Mouse (Mus musculus) intestine, embryonic 16.5 days (tissue): ENCODE data around the gene Aars2. TPM values are rescaled to one million over a fixed set of nuclear protein-coding genes. Genes with fewer than 3 reads are reported as not detected.

Source experiments
- ATAC-seq: fragments of 200-750 bp; cut with Nextera tagmentation; 2 replicates; pipeline ENCODE4 v1.8.0; 2017; ENCODE audit warnings: moderate TSS enrichment, moderate library complexity
- H3K27ac ChIP-seq: fragments of 300-500 bp; sonication (generic); 2 replicates; pipeline ENCODE4 v1.5.1; 2014; ENCODE audit warnings: mild to moderate bottlenecking, low read length
- H3K27me3 ChIP-seq: fragments of 300-500 bp; sonication (generic); replicated peaks from 2 replicates; pipeline ENCODE4 v1.6.1; 2014; ENCODE audit warnings: low read length, control low read depth, mixed read lengths; ENCODE audit not compliant: control insufficient read depth, insufficient read depth
- H3K36me3 ChIP-seq: fragments of 300-500 bp; sonication (generic); 2 replicates; pipeline ENCODE4 v1.6.1; 2014; ENCODE audit warnings: low read length, control low read depth; ENCODE audit not compliant: control insufficient read depth, insufficient read depth
- H3K4me1 ChIP-seq: fragments of 300-500 bp; sonication (generic); 2 replicates; pipeline ENCODE4 v1.6.1; 2014; ENCODE audit warnings: low read length, control low read depth, mixed read lengths; ENCODE audit not compliant: control insufficient read depth, insufficient read depth
- H3K4me2 ChIP-seq: fragments of 300-500 bp; sonication (generic); 2 replicates; pipeline ENCODE4 v1.6.1; 2014; ENCODE audit warnings: low read depth, low read length, control low read depth
- H3K4me3 ChIP-seq: fragments of 300-500 bp; sonication (generic); 2 replicates; pipeline ENCODE4 v1.5.1; 2014; ENCODE audit warnings: mild to moderate bottlenecking, low read length
- H3K9ac ChIP-seq: fragments of 300-500 bp; sonication (generic); 2 replicates; pipeline ENCODE4 v1.6.1; 2014; ENCODE audit warnings: low read depth, low read length
- H3K9me3 ChIP-seq: fragments of 300-500 bp; sonication (generic); 2 replicates; pipeline ENCODE4 v1.6.1; 2016; ENCODE audit warnings: low read length, control low read depth; ENCODE audit not compliant: control insufficient read depth
- WGBS: fragments of 180-500 bp; shearing (Covaris S2); extraction: QIAGEN DNeasy Blood & Tissue Kit; methylation state at CpG from one replicate; pipeline ENCODE4 v1.1.7; 2014; 5-methylcytosine and 5-hydroxymethylcytosine counted together
- polyA plus RNA-seq: library from polyadenylated mRNA; unstranded; fragments of >200 nt; fragmentation: Nextera tagmentation; extraction: Ambion mirVana; gene quantifications from 2 replicates; pipeline ENCODE4 v1.2.1, GENCODE M21; 2015

Aars2 gene
- polyA plus RNA-seq, 1 experiment from 2014 or later, result 16.6 TPM

GRCm38 (mm10) chr17:45474146-45474545 lies 32.5 kb upstream of the Aars2 start:
- Histone ChIP-seq H3K9ac (no peak overlapping the region), H3K9me3 (no peaks in the 10 kb centered on the region), H3K36me3 (no peaks in the 10 kb centered on the region), H3K4me1 (peaks cover 7% of the 10 kb centered on the region), H3K27ac (no peak overlapping the region), H3K27me3 (peaks cover 11% of the 10 kb centered on the region), H3K4me3 (peak overlapping the region; percentile 49), H3K4me2 (no peak overlapping the region)
- whole genome bisulfite sequencing, result 70% methylated on average over 8 of the region's 8 CpGs
- no peak for ATAC-seq

GRCm38 (mm10) chr17:45474669-45475465 lies 31.8 kb upstream of the Aars2 start, which contains the start of gene Spats1:
Spats1 (minus strand) TSS chr17:45475415.
- ATAC-seq, result peak; percentile 66
- peak within 1 kb of the TSS; percentile 53; the same call in 1 of the 2 replicates for H3K9ac ChIP-seq
- no peaks in the 10 kb centered on the region for H3K9me3 ChIP-seq
- no peak within 1 kb of the TSS for H3K27ac ChIP-seq
- peak within 1 kb of the TSS; percentile 49 for H3K4me3 ChIP-seq
- 6% methylated on average over 30 of the region's 30 CpGs for WGBS
- H3K36me3 ChIP-seq, result no peaks in the 10 kb centered on the region
- peak within 1 kb of the TSS; percentile 70 for H3K4me2 ChIP-seq
- H3K4me1 ChIP-seq, result peaks cover 7% of the 10 kb centered on the region
- peaks cover 11% of the 10 kb centered on the region for H3K27me3 ChIP-seq

GRCm38 (mm10) chr17:45478234-45478825 lies 28.3 kb upstream of the Aars2 start:
- H3K27me3 ChIP-seq, result peaks cover 11% of the 10 kb centered on the region
- ATAC-seq, result 0 out of 2 replicates have a peak, but pooled peaks have one; percentile 42
- no peak overlapping the region for H3K4me2 ChIP-seq
- H3K9me3 ChIP-seq, result no peaks in the 10 kb centered on the region
- H3K36me3 ChIP-seq, result no peaks in the 10 kb centered on the region
- 13% methylated on average over 12 of the region's 12 CpGs for WGBS
- H3K4me3 ChIP-seq, result no peak overlapping the region
- no peak overlapping the region for H3K9ac ChIP-seq
- H3K4me1 ChIP-seq, result peaks cover 7% of the 10 kb centered on the region
- no peak overlapping the region for H3K27ac ChIP-seq

GRCm38 (mm10) chr17:45480429-45480828 lies 26.2 kb upstream of the Aars2 start:
- Histone ChIP-seq H3K36me3 (no peaks in the 10 kb centered on the region), H3K4me1 (no peaks in the 10 kb centered on the region), H3K4me3 (no peak overlapping the region), H3K9me3 (no peaks in the 10 kb centered on the region), H3K9ac (no peak overlapping the region), H3K27ac (no peak overlapping the region), H3K4me2 (no peak overlapping the region), H3K27me3 (no peaks in the 10 kb centered on the region; the same call in none of the 2 replicates)
- WGBS, result 22% methylated on average over 2 of the region's 2 CpGs
- ATAC-seq, result no peak

- 82% methylated on average over 7 of the region's 7 CpGs for WGBS
- Histone ChIP-seq H3K27ac (no peak overlapping the region), H3K4me2 (no peak overlapping the region), H3K36me3 (no peaks in the 10 kb centered on the region), H3K27me3 (no peaks in the 10 kb centered on the region; the same call in 1 of the 2 replicates), H3K4me1 (no peaks in the 10 kb centered on the region), H3K4me3 (no peak overlapping the region), H3K9ac (no peak overlapping the region), H3K9me3 (no peaks in the 10 kb centered on the region)
- ATAC-seq, result no peak
These were observed 21.1 kb upstream of the Aars2 start for GRCm38 (mm10) chr17:45485581-45485980.

- no peak overlapping the region for H3K4me2 ChIP-seq
- 12% methylated on average over 5 of the region's 5 CpGs for WGBS
- no peaks in the 10 kb centered on the region for H3K4me1 ChIP-seq
- no peaks in the 10 kb centered on the region for H3K36me3 ChIP-seq
- no peak for ATAC-seq
- H3K4me3 ChIP-seq, result no peak overlapping the region
- no peaks in the 10 kb centered on the region; the same call in 1 of the 2 replicates for H3K27me3 ChIP-seq
- no peaks in the 10 kb centered on the region for H3K9me3 ChIP-seq
- H3K27ac ChIP-seq, result no peak overlapping the region
- H3K9ac ChIP-seq, result no peak overlapping the region
These were observed 19.4 kb upstream of the Aars2 start for GRCm38 (mm10) chr17:45487216-45487615.

GRCm38 (mm10) chr17:45488321-45489254 lies 18.1 kb upstream of the Aars2 start:
- no peak for ATAC-seq
- Histone ChIP-seq H3K27me3 (no peaks in the 10 kb centered on the region; the same call in 1 of the 2 replicates), H3K4me3 (no peak overlapping the region), H3K9me3 (no peaks in the 10 kb centered on the region), H3K27ac (no peak overlapping the region), H3K9ac (no peak overlapping the region), H3K4me2 (no peak overlapping the region), H3K36me3 (no peaks in the 10 kb centered on the region), H3K4me1 (no peaks in the 10 kb centered on the region)
- WGBS, result 87% methylated on average over 23 of the region's 23 CpGs

GRCm38 (mm10) chr17:45489736-45490135 lies 16.9 kb upstream of the Aars2 start:
- H3K9me3 ChIP-seq, result no peaks in the 10 kb centered on the region
- no peaks in the 10 kb centered on the region for H3K4me1 ChIP-seq
- H3K27ac ChIP-seq, result no peak overlapping the region
- H3K36me3 ChIP-seq, result no peaks in the 10 kb centered on the region
- ATAC-seq, result no peak
- H3K4me2 ChIP-seq, result no peak overlapping the region
- no peak overlapping the region for H3K4me3 ChIP-seq
- H3K27me3 ChIP-seq, result no peaks in the 10 kb centered on the region; the same call in 1 of the 2 replicates
- H3K9ac ChIP-seq, result no peak overlapping the region
- 78% methylated on average over 6 of the region's 6 CpGs for WGBS
